Mouse (Mus musculus) embryonic facial prominence, embryonic 12.5 days (tissue): ENCODE results near the gene Midn. TPM values are rescaled to one million over a fixed set of nuclear protein-coding genes. Genes with fewer than 3 reads are reported as not detected.
A peak's percentile ranks its signal among the peaks of the same experiment; 100 is the strongest.

Experiments
- ATAC-seq: fragments of 200-750 bp; cut with Nextera tagmentation; 2 replicates; pipeline ENCODE4 v1.8.0; 2017; ENCODE audit not compliant: insufficient number of reproducible peaks, insufficient read depth, low FRiP score, low TSS enrichment
- H3K27ac ChIP-seq: fragments of 300-500 bp; sonication (generic); 2 replicates; pipeline ENCODE4 v1.5.1; 2016; ENCODE audit warnings: mild to moderate bottlenecking
- H3K27me3 ChIP-seq: fragments of 300-500 bp; sonication (generic); 2 replicates; pipeline ENCODE4 v1.6.1; 2016; ENCODE audit warnings: mild to moderate bottlenecking, moderate library complexity
- H3K36me3 ChIP-seq: fragments of 300-500 bp; sonication (generic); 2 replicates; pipeline ENCODE4 v1.6.1; 2016; ENCODE audit warnings: mild to moderate bottlenecking
- H3K4me1 ChIP-seq: fragments of 300-500 bp; sonication (generic); 2 replicates; pipeline ENCODE4 v1.6.1; 2016
- H3K4me2 ChIP-seq: fragments of 300-500 bp; sonication (generic); replicated peaks from 2 replicates; pipeline ENCODE4 v1.6.1; 2016; ENCODE audit warnings: mild to moderate bottlenecking, moderate library complexity
- H3K4me3 ChIP-seq: fragments of 300-500 bp; sonication (generic); 2 replicates; pipeline ENCODE4 v1.5.1; 2016; ENCODE audit warnings: mild to moderate bottlenecking
- H3K9ac ChIP-seq: fragments of 300-500 bp; sonication (generic); 2 replicates; pipeline ENCODE4 v1.6.1; 2016; ENCODE audit warnings: mild to moderate bottlenecking, moderate library complexity
- H3K9me3 ChIP-seq: fragments of 300-500 bp; sonication (generic); 2 replicates; pipeline ENCODE4 v1.6.1; 2016; ENCODE audit warnings: mild to moderate bottlenecking, moderate library complexity
- WGBS: fragments of 180-500 bp; shearing (Covaris S2); methylation state at CpG from one replicate; pipeline ENCODE4 v1.1.7; 2016; 5-methylcytosine and 5-hydroxymethylcytosine counted together
- polyA plus RNA-seq: library from polyadenylated mRNA; unstranded; fragments of >200 nt; fragmentation: Nextera tagmentation; extraction: Ambion mirVana; gene quantifications from 2 replicates; pipeline ENCODE4 v1.2.1, GENCODE M21; 2016

Midn gene
- polyA plus RNA-seq, 1 experiment from 2014 or later, result 35.1 TPM

DNA sequence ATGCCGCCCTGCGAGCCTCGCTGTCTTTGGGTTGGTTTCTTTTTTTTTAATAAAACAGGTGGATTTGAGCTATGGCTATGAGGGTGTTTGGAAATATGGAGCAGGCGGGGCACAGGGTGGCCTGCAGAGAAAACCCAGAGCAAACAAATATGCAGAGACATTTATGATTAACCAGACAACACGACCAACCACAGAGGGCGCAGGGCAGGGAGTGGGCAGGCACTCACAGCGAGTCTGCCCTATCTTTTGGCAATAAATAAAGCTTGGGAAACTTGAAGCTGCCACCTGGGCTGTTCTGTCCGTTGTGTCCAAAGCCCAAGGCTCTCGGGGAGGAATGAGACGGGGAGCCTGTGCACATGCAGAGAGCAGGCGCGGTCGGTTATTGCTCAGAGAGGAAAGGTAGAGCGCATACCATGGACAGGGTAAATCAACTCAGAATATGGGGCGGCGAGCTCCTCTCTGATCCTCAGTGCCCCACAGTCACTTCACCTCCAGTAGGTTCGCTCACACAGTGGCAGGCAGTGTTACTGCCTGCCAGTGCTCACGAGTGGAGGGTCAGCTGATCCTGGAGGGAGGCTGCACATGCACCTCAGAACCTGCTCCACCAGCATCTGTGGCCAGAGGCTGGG lies 17.6 kb upstream of the Midn start:
- H3K36me3 ChIP-seq, result peaks cover 91% of the 10 kb centered on the region
- ATAC-seq, result no peak
- H3K9ac ChIP-seq, result no peak overlapping the region
- no peaks in the 10 kb centered on the region for H3K9me3 ChIP-seq
- no peak overlapping the region for H3K4me2 ChIP-seq
- 84% methylated on average over 18 of the region's 18 CpGs for WGBS
- 0 out of 2 replicates have a peak overlapping the region, but pooled peaks have one; percentile 23 for H3K27ac ChIP-seq
- H3K27me3 ChIP-seq, result peaks cover 10% of the 10 kb centered on the region
- H3K4me3 ChIP-seq, result no peak overlapping the region
- H3K4me1 ChIP-seq, result peaks cover 15% of the 10 kb centered on the region

DNA sequence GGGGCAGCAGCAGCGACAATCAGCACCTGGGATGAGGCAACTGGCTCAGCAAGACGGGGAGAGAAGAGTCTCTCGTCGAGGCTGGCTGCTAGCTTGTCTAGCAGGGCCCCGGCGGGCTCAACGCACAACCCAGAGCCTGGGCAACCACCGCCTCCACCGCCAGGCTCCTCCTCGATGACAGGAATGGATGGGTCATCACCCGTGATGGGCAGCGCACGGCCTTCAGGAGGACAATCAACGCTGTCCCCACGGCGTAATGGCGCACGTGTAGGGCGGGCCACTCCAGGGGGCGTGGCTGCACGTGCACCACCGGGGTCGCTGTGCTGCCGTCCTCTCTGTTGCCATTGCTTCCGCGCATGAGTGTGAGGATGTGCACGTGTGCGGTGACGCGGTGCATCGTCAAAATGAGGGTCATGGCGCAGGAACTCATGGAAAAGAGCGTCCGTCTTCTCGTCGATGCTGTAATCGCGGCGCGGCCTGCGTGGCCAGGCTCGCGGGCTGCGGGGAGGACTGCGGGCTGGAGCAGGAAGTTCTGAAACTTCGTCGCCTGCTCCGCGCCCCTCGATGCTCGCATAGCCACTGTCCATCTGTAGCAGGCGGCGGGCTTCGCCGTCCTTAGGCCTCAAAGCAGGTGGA lies 16.6 kb upstream of the Midn start:
- H3K4me1 ChIP-seq, result peaks cover 18% of the 10 kb centered on the region
- peaks cover 81% of the 10 kb centered on the region for H3K36me3 ChIP-seq
- peak overlapping the region; percentile 27 for H3K4me3 ChIP-seq
- H3K4me2 ChIP-seq, result peak overlapping the region; percentile 48
- 14% methylated on average over 55 of the region's 55 CpGs for WGBS
- no peaks in the 10 kb centered on the region for H3K9me3 ChIP-seq
- H3K27ac ChIP-seq, result peak overlapping the region; percentile 30; the same call in 1 of the 2 replicates
- H3K27me3 ChIP-seq, result peaks cover 20% of the 10 kb centered on the region
- no peak for ATAC-seq
- H3K9ac ChIP-seq, result peak overlapping the region; percentile 47

DNA sequence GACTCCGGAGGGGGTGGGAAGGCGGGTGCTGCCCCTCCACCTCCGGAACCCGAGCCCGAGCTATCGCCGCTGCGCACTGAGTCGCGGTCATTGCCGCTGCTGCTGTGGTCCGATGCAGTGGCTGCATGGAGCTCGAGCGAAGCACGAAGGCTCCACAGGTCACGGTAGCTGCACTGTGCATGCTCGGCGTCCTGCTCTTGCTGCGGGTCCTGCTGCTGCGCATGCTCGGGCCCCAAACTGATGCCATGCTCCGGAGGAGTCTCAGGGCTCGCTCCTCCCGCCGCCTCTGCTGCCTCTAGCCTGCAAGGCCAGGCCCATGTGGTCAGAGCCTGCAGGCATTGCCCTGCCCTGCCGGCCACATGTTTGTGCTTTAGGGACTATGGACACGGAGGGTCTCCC lies 16.1 kb upstream of the Midn start:
- H3K9me3 ChIP-seq, result no peaks in the 10 kb centered on the region
- H3K36me3 ChIP-seq, result peaks cover 76% of the 10 kb centered on the region
- WGBS, result 28% methylated on average over 27 of the region's 27 CpGs
- peaks cover 25% of the 10 kb centered on the region for H3K27me3 ChIP-seq
- peaks cover 23% of the 10 kb centered on the region for H3K4me1 ChIP-seq
- ATAC-seq, result no peak
- H3K4me3 ChIP-seq, result peak overlapping the region; percentile 27
- peak overlapping the region; percentile 47 for H3K9ac ChIP-seq
- H3K4me2 ChIP-seq, result peak overlapping the region; percentile 48
- H3K27ac ChIP-seq, result 0 out of 2 replicates have a peak overlapping the region, but pooled peaks have one; percentile 30

GRCm38 (mm10) chr10:80133226-80133849 lies 14.7 kb upstream of the Midn start:
- H3K4me1 ChIP-seq, result peaks cover 37% of the 10 kb centered on the region
- H3K27me3 ChIP-seq, result peaks cover 38% of the 10 kb centered on the region
- no peak for ATAC-seq

DNA sequence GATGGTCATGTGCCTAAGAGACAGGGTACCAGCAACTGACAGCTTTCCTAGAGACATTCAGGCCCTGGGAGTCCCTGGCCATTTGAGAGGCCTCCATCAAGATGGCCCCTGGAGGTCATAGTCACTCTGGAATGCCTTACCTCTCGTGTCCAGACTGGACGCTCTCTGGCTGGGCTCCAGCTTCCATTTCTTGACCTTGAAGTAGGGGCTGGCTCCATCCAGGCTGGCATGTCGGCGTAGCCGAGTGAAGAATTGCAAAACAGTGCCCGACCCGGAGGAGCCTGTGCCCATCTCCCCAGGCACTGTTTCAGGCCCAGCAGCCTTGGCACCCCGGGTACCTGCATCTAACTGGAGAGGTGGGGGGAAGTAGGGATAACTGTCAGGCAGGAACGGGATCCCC lies 13.7 kb upstream of the Midn start:
- Histone ChIP-seq H3K27ac (no peak overlapping the region), H3K36me3 (peaks cover 51% of the 10 kb centered on the region), H3K4me1 (peaks cover 41% of the 10 kb centered on the region), H3K4me3 (no peak overlapping the region), H3K9me3 (no peaks in the 10 kb centered on the region), H3K4me2 (no peak overlapping the region), H3K9ac (no peak overlapping the region), H3K27me3 (peaks cover 41% of the 10 kb centered on the region)
- WGBS, result 87% methylated on average over 9 of the region's 9 CpGs
- ATAC-seq, result no peak

More at GRCm38 (mm10) chr10:80133226-80133849, 14.7 kb upstream of the Midn start:
- WGBS, result 73% methylated on average over 8 of the region's 8 CpGs
- H3K4me2 ChIP-seq, result no peak overlapping the region
- H3K27ac ChIP-seq, result 0 out of 2 replicates have a peak overlapping the region, but pooled peaks have one; percentile 30
- no peaks in the 10 kb centered on the region for H3K9me3 ChIP-seq
- no peak overlapping the region for H3K4me3 ChIP-seq
- H3K9ac ChIP-seq, result no peak overlapping the region
- H3K36me3 ChIP-seq, result peaks cover 62% of the 10 kb centered on the region

DNA sequence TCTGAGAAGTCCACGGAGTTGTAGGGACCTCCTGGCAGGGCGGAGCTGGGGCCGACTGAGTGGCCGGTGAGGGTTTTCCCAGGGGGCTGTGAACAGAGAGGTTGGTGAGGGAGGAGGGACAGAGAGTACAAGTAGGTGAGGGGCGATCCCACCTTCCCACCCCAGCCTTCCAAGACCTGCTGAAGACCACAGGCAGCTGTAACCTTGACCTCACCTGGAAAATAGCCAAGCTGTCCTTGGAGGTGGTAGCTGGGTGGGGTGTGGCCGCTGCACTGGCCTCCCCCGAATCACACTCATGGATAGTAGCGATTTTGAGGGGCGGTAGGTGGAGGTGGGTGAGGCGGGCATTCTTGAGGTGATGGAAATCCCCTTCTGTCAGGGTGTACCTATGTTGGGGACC lies 12.9 kb upstream of the Midn start:
- Histone ChIP-seq H3K27me3 (peaks cover 41% of the 10 kb centered on the region), H3K4me1 (peaks cover 41% of the 10 kb centered on the region)

DNA sequence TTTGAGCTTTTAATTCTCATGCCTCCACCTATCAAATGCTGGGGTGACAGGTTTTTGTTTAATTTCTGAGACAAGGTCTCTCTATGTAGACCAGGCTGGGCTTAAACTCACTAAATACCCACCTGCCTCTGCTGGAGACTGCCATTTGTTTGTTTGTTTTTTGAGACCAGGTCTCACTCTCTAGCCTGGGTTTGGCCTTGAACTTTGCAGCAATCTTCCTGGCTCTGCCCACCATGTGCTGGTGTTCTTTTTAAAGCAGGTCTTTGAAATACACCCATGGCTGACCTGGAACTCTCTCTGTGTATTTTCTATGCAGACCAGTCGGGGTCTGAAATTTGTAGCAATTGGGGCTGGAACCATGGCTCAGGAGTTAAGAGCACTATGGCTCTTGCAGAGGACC lies 12.4 kb upstream of the Midn start:
- H3K36me3 ChIP-seq, result peaks cover 39% of the 10 kb centered on the region
- H3K27ac ChIP-seq, result no peak overlapping the region
- H3K9ac ChIP-seq, result no peak overlapping the region
- peaks cover 41% of the 10 kb centered on the region for H3K27me3 ChIP-seq
- no peaks in the 10 kb centered on the region for H3K9me3 ChIP-seq
- WGBS, result 83% methylated on average over 1 of the region's 1 CpGs
- ATAC-seq, result no peak
- H3K4me1 ChIP-seq, result peaks cover 41% of the 10 kb centered on the region
- H3K4me3 ChIP-seq, result no peak overlapping the region
- no peak overlapping the region for H3K4me2 ChIP-seq

More for the DNA sequence above, 12.9 kb upstream of the Midn start:
- 87% methylated on average over 10 of the region's 10 CpGs for WGBS
- Histone ChIP-seq H3K27ac (no peak overlapping the region), H3K4me3 (no peak overlapping the region), H3K4me2 (no peak overlapping the region), H3K9me3 (no peaks in the 10 kb centered on the region), H3K9ac (no peak overlapping the region), H3K36me3 (peaks cover 44% of the 10 kb centered on the region)
- no peak for ATAC-seq

DNA sequence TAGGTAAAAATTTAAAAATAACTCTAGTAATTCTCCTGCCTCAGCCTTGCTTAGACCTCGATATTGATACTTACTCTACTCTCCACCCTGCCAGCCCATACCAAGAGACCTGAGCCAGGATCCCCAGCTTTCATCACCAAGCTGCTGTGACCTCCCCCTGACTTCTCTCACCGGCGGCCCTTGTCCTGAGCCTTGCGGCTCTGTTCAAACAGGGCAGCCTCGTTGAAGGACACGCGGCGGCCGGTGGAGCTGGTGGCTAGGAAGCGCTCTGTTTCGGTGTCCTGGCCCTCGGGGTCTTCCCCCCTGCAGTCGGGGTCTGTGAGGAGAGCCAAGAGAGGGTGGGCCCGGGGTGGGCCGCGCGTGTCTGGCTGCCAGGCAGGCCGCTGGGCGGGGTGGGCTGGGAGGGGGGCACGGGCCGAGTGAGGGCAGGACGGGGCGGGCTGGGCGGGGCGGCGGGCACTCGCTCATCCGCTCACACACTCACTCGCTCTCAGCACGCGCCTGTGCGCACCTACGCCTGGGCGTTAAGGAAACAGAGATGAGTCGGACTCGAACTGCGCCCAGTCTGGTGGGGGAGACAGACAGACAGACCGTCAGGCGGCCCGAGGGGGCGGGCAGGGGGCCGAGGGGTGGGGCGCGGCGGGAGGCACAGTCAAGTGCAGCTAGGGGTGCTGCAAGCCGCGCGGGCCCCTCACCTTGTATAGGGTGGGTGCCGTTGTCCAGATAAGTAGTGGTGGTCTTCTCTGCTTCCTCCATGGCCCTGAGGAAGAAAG lies 11.7 kb upstream of the Midn start:
- peaks cover 40% of the 10 kb centered on the region for H3K4me1 ChIP-seq

GRCm38 (mm10) chr10:80136952-80137625 lies 11.0 kb upstream of the Midn start:
- 6% methylated on average over 29 of the region's 29 CpGs for WGBS
- peaks cover 33% of the 10 kb centered on the region for H3K4me1 ChIP-seq
- H3K4me2 ChIP-seq, result peak overlapping the region; percentile 96
- peaks cover 26% of the 10 kb centered on the region for H3K36me3 ChIP-seq
- H3K27me3 ChIP-seq, result peaks cover 41% of the 10 kb centered on the region
- peak overlapping the region; percentile 81 for H3K4me3 ChIP-seq
- peak overlapping the region; percentile 50 for H3K27ac ChIP-seq
- H3K9me3 ChIP-seq, result no peaks in the 10 kb centered on the region
- peak overlapping the region; percentile 45 for H3K9ac ChIP-seq
- no peak for ATAC-seq

More for the DNA sequence above, 11.7 kb upstream of the Midn start:
- WGBS, result 12% methylated on average over 45 of the region's 49 CpGs
- Histone ChIP-seq H3K9ac (peak overlapping the region; percentile 45; the same call in 1 of the 2 replicates), H3K4me2 (peak overlapping the region; percentile 96), H3K27ac (no peak overlapping the region), H3K36me3 (peaks cover 32% of the 10 kb centered on the region), H3K27me3 (peaks cover 41% of the 10 kb centered on the region), H3K4me3 (peak overlapping the region; percentile 81), H3K9me3 (no peaks in the 10 kb centered on the region)
- ATAC-seq, result no peak

DNA sequence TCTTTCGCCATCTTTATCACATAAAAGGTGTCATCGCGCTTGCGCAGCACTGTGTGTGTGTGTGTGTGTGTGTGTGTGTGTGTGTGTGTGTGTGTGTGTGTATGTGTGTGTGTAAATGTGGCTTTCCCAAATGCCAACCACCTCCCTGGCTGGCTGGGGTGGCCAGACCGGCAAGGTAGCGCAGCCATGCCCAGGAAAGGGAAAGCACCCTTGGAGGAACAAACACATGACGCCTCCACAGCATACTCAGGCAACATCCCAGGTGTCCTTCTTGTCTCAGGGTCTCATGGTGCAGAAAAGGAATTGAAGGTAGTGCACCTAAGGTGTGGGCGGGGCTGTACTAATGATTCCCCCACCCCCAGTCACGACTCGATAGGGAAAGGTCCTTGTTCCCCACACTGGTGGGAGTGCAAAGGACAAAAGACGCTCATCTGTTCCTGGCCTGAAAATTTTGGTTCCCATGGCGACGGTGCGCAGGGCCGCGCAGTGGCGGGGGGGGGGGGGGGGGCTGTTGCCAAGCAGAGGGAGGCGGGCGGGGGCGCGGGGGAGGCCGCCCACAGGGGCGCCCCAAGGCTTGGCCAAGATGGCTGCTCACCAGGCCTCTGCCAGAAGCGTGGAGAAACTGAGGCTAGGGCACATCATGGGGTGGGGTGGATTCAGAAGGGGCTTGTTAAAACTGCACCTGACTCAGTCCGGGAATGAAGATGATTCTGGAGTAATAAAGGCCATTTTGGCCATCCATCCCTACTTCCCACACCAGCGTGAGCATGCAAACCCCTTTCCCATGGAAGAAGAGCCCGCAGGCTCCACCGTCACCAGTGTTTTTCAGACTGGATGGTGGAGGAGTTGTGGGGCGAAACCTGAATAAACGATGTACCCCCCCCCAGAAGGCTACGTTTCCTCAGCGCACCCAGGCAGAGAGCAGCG lies 10.2 kb upstream of the Midn start:
- peak overlapping the region; percentile 96 for H3K4me2 ChIP-seq
- peaks cover 35% of the 10 kb centered on the region for H3K4me1 ChIP-seq
- peak overlapping the region; percentile 77 for H3K27ac ChIP-seq
- peaks cover 41% of the 10 kb centered on the region for H3K27me3 ChIP-seq
- 5% methylated on average over 30 of the region's 33 CpGs for WGBS
- peaks cover 18% of the 10 kb centered on the region for H3K36me3 ChIP-seq
- peak overlapping the region; percentile 81 for H3K4me3 ChIP-seq
- peak overlapping the region; percentile 94 for H3K9ac ChIP-seq
- ATAC-seq, result no peak
- no peaks in the 10 kb centered on the region for H3K9me3 ChIP-seq
